Mouse (Mus musculus): ENCODE measurements around the gene Nfe2. TPM values are rescaled to one million over a fixed set of nuclear protein-coding genes. Genes with fewer than 3 reads are reported as not detected.
"Not testable (repeated sequence)": the region's sequence is repeated elsewhere in the genome, so short reads cannot be mapped to it uniquely, and the experiment has no call there.

Gene Nfe2
- polyA plus RNA-seq, 1 experiment from 2014 or later, result 1.9 TPM

DNA sequence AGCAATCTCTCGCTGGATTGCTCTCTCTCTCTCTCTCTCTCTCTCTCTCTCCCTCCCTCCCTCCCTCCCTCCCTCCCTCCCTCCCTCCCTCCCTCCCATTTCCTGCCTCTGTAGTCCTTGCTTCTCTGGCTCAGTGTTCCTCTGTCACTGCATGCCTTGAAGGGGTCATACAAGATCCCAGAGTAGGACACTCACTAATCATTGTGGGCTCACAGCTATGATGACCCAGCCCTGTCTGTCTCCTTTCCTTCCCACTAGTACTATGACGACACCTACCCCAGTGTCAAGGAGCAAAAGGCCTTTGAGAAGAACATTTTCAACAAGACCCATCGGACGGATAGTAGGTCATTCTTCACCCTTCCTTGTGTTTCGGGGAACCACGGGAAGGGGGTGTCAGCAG, 32.2 kb upstream of the Nfe2 start:
- no peak overlapping the region for H3K4me2 ChIP-seq
- no peaks in the 10 kb centered on the region for H3K27me3 ChIP-seq
- H3K9me3 ChIP-seq (replicated peaks), result no peaks in the 10 kb centered on the region
- H3K27ac ChIP-seq, result no peak overlapping the region; the same call in 1 of the 2 replicates
- no peak for ATAC-seq (replicated peaks; ENCODE audit: insufficient number of reproducible peaks, insufficient read depth, low FRiP score, low read depth)
- peaks cover 41% of the 10 kb centered on the region for H3K36me3 ChIP-seq
- no peak overlapping the region for H3K9ac ChIP-seq
- WGBS, result 73% methylated on average over 6 of the region's 6 CpGs
- H3K4me1 ChIP-seq (replicated peaks), result peaks cover 11% of the 10 kb centered on the region
- no peak overlapping the region for H3K4me3 ChIP-seq

- Histone ChIP-seq H3K36me3 (peaks cover 39% of the 10 kb centered on the region), H3K9ac (no peak overlapping the region), H3K4me3 (no peak overlapping the region), H3K27ac (no peak overlapping the region), H3K4me1 (replicated peaks) (peaks cover 19% of the 10 kb centered on the region), H3K4me2 (no peak overlapping the region), H3K9me3 (replicated peaks) (no peaks in the 10 kb centered on the region), H3K27me3 (no peaks in the 10 kb centered on the region)
- no peak for ATAC-seq (replicated peaks; ENCODE audit: insufficient number of reproducible peaks, insufficient read depth, low FRiP score, low read depth)
- 41% methylated on average over 5 of the region's 5 CpGs for WGBS
Observed at GRCm38 (mm10) chr15:103289600-103289999, 31.4 kb upstream of the Nfe2 start.

- Histone ChIP-seq H3K4me1 (replicated peaks) (peaks cover 21% of the 10 kb centered on the region), H3K4me2 (0 out of 2 replicates have a peak overlapping the region, but pooled peaks have one; percentile 8), H3K36me3 (peaks cover 8% of the 10 kb centered on the region; the same call in 1 of the 2 replicates), H3K9me3 (replicated peaks) (no peaks in the 10 kb centered on the region), H3K4me3 (no peak overlapping the region), H3K27ac (peak overlapping the region; percentile 80), H3K9ac (0 out of 2 replicates have a peak overlapping the region, but pooled peaks have one; percentile 14), H3K27me3 (no peaks in the 10 kb centered on the region)
- whole genome bisulfite sequencing, result 34% methylated on average over 1 of the region's 1 CpGs
- ATAC-seq (replicated peaks; ENCODE audit: insufficient number of reproducible peaks, insufficient read depth, low FRiP score, low read depth), result 0 out of 2 replicates have a peak, but pooled peaks have one; percentile 43
Observed at GRCm38 (mm10) chr15:103285778-103286417, 27.7 kb upstream of the Nfe2 start.

GRCm38 (mm10) chr15:103284647-103285046, 26.4 kb upstream of the Nfe2 start:
- Histone ChIP-seq H3K27ac (peak overlapping the region; percentile 80), H3K36me3 (peaks cover 3% of the 10 kb centered on the region; the same call in 1 of the 2 replicates), H3K4me1 (replicated peaks) (peaks cover 21% of the 10 kb centered on the region), H3K4me2 (no peak overlapping the region), H3K9ac (no peak overlapping the region), H3K4me3 (no peak overlapping the region), H3K9me3 (replicated peaks) (no peaks in the 10 kb centered on the region), H3K27me3 (no peaks in the 10 kb centered on the region)
- no peak for ATAC-seq (replicated peaks; ENCODE audit: insufficient number of reproducible peaks, insufficient read depth, low FRiP score, low read depth)
- WGBS, result 33% methylated on average over 2 of the region's 2 CpGs

DNA sequence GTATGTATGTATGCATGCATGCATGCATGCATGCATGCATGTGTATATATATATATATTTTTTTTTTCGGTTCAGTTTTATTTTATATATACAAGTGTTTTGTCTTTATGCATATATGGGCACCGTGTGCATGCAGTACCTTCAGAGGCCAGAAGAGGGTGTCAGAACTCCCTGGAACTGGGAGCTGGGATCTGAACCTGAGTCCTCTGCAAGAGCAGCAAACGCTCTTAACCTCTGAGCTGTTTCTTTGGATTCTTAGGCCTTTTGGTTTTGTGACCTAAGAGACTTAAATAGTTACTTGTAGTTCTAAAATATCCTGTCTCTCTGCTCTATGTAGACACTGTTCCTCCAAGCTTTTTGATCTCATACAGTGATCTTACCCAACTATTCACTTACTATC, 25.9 kb upstream of the Nfe2 start:
- WGBS, result 70% methylated on average over 3 of the region's 3 CpGs
- H3K27ac ChIP-seq, result peak overlapping the region; percentile 80; the same call in 1 of the 2 replicates
- H3K4me2 ChIP-seq, result no peak overlapping the region
- H3K4me3 ChIP-seq, result no peak overlapping the region
- peaks cover 21% of the 10 kb centered on the region for H3K4me1 ChIP-seq (replicated peaks)
- H3K9ac ChIP-seq, result no peak overlapping the region
- H3K27me3 ChIP-seq, result no peaks in the 10 kb centered on the region
- no peak for ATAC-seq (replicated peaks; ENCODE audit: insufficient number of reproducible peaks, insufficient read depth, low FRiP score, low read depth)
- H3K36me3 ChIP-seq, result peaks cover 3% of the 10 kb centered on the region; the same call in 1 of the 2 replicates
- H3K9me3 ChIP-seq (replicated peaks), result no peaks in the 10 kb centered on the region

GRCm38 (mm10) chr15:103281465-103282205, 23.4 kb upstream of the Nfe2 start:
- no peak overlapping the region for H3K4me3 ChIP-seq
- no peaks in the 10 kb centered on the region for H3K27me3 ChIP-seq
- ATAC-seq (replicated peaks; ENCODE audit: insufficient number of reproducible peaks, insufficient read depth, low FRiP score, low read depth), result no peak
- H3K4me2 ChIP-seq, result no peak overlapping the region
- H3K9me3 ChIP-seq (replicated peaks), result no peaks in the 10 kb centered on the region
- 86% methylated on average over 3 of the region's 3 CpGs for WGBS
- no peak overlapping the region for H3K9ac ChIP-seq
- no peak overlapping the region for H3K27ac ChIP-seq
- no peaks in the 10 kb centered on the region for H3K36me3 ChIP-seq
- H3K4me1 ChIP-seq (replicated peaks), result peaks cover 21% of the 10 kb centered on the region

- H3K36me3 ChIP-seq, result no peaks in the 10 kb centered on the region
- H3K4me1 ChIP-seq (replicated peaks), result peaks cover 16% of the 10 kb centered on the region
- H3K9ac ChIP-seq, result no peak overlapping the region
- no peak overlapping the region for H3K27ac ChIP-seq
- H3K9me3 ChIP-seq (replicated peaks), result no peaks in the 10 kb centered on the region
- no peak overlapping the region for H3K4me2 ChIP-seq
- WGBS, result 61% methylated on average over 3 of the region's 3 CpGs
- no peak overlapping the region for H3K4me3 ChIP-seq
- H3K27me3 ChIP-seq, result no peaks in the 10 kb centered on the region
- no peak for ATAC-seq (replicated peaks; ENCODE audit: insufficient number of reproducible peaks, insufficient read depth, low FRiP score, low read depth)
Observed at GRCm38 (mm10) chr15:103280817-103281464, 22.7 kb upstream of the Nfe2 start.

DNA sequence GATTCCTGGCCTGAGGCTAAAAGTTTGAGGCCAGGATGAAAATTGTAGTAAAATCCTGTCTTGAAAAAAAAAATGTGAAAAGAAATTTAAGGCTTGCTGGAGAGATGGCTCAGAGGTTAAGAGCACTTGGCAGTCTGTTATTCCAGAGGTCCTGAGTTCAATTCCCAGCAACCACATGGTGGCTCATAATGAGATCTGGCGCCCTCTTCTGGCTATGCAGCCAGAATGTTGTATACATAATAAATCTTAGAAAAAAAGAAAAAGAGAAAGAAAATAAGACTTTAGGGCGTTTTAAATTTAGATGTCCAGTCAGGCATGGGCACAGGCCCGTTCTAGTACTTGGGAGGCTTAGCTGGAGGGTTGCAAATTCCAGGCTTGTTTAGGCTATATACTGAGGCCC, 21.5 kb upstream of the Nfe2 start:
- Histone ChIP-seq H3K4me2 (no peak overlapping the region), H3K27ac (no peak overlapping the region), H3K9me3 (replicated peaks) (no peaks in the 10 kb centered on the region), H3K36me3 (no peaks in the 10 kb centered on the region), H3K4me3 (no peak overlapping the region), H3K27me3 (no peaks in the 10 kb centered on the region), H3K4me1 (replicated peaks) (peaks cover 4% of the 10 kb centered on the region), H3K9ac (no peak overlapping the region)
- WGBS, result 59% methylated on average over 3 of the region's 3 CpGs
- ATAC-seq (replicated peaks; ENCODE audit: insufficient number of reproducible peaks, insufficient read depth, low FRiP score, low read depth), result no peak

- peaks cover 13% of the 10 kb centered on the region for H3K4me1 ChIP-seq (replicated peaks)
- H3K9me3 ChIP-seq (replicated peaks), result no peaks in the 10 kb centered on the region
- no peak overlapping the region for H3K27ac ChIP-seq
- H3K27me3 ChIP-seq, result no peaks in the 10 kb centered on the region
- H3K4me2 ChIP-seq, result no peak overlapping the region
- H3K9ac ChIP-seq, result no peak overlapping the region
- 67% methylated on average over 7 of the region's 7 CpGs for WGBS
- no peaks in the 10 kb centered on the region for H3K36me3 ChIP-seq
- ATAC-seq (replicated peaks; ENCODE audit: insufficient number of reproducible peaks, insufficient read depth, low FRiP score, low read depth), result no peak
- no peak overlapping the region for H3K4me3 ChIP-seq
Observed at GRCm38 (mm10) chr15:103277949-103278348, 19.7 kb upstream of the Nfe2 start.

DNA sequence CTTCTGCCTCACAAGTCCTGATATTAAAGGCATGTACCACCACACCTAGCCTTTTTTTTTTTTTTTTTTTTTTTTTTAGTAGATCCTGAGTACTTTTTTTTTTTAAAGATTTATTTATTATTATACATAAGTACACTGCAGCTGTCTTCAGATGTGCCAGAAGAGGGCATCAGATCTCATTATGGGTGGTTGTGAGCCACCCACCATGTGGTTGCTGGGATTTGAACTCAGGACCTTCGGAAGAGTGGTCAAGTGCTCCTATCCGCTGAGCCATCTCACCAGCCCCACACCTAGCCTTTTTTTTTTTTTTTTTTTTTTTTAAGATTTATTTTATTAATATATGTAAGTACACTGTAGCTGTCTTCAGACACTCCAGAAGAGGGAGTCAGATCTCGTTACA, 17.7 kb upstream of the Nfe2 start:
- not testable (repeated sequence) for H3K27ac ChIP-seq; H3K36me3 ChIP-seq; H3K9ac ChIP-seq; ATAC-seq (replicated peaks; ENCODE audit: insufficient number of reproducible peaks, insufficient read depth, low FRiP score, low read depth); H3K27me3 ChIP-seq; H3K9me3 ChIP-seq (replicated peaks); H3K4me3 ChIP-seq; H3K4me2 ChIP-seq
- peaks cover 13% of the 10 kb centered on the region for H3K4me1 ChIP-seq (replicated peaks)
- WGBS, result 92% methylated on average over 3 of the region's 3 CpGs

GRCm38 (mm10) chr15:103272419-103273279, 14.4 kb upstream of the Nfe2 start, which contains the start of gene Copz1:
TSS of gene Copz1 (plus strand) at chr15:103272714.
- H3K9me3 ChIP-seq (replicated peaks), result no peaks in the 10 kb centered on the region
- WGBS, result under 1% methylated on average over 38 of the region's 38 CpGs
- H3K4me1 ChIP-seq (replicated peaks), result peaks cover 13% of the 10 kb centered on the region
- H3K36me3 ChIP-seq, result no peaks in the 10 kb centered on the region
- H3K4me2 ChIP-seq, result peak within 1 kb of the TSS; percentile 69
- peak within 1 kb of the TSS; percentile 71 for H3K27ac ChIP-seq
- H3K9ac ChIP-seq, result peak within 1 kb of the TSS; percentile 90
- H3K4me3 ChIP-seq, result peak within 1 kb of the TSS; percentile 84
- peak; percentile 100 for ATAC-seq (replicated peaks; ENCODE audit: insufficient number of reproducible peaks, insufficient read depth, low FRiP score, low read depth)
- no peaks in the 10 kb centered on the region for H3K27me3 ChIP-seq

All from heart, embryonic 15.5 days (tissue).